Mouse (Mus musculus) T-helper 1 cell (primary cell): ENCODE results near the gene Ptbp3.

ENCODE experiments used
- in situ Hi-C: fragments of 300-600 bp; cut with MboI, MseI; formaldehyde crosslinking; loops from one replicate; pipeline ENCODE4 v1.15.1; 2025; ENCODE audit warnings: high pct_unique_total_duplicates

Ptbp3 gene

GRCm38 (mm10) chr4:59549175-59549976 is at the start of gene Ptbp3:
TSS of gene Ptbp3 (minus strand) at chr4:59549364.
- in situ Hi-C loops: no loop called here

GRCm38 (mm10) chr4:59596556-59596955 is 47.4 kb upstream of the Ptbp3 start:
- in situ Hi-C loops: no loop called here

- in situ Hi-C loops: no loop called here
Measured at GRCm38 (mm10) chr4:59594614-59595013, 45.5 kb upstream of the Ptbp3 start.

- in situ Hi-C loops: no loop called here
Measured at GRCm38 (mm10) chr4:59587872-59588226, 38.7 kb upstream of the Ptbp3 start.

GRCm38 (mm10) chr4:59587215-59587871 is 38.2 kb upstream of the Ptbp3 start:
- in situ Hi-C loops: no loop called here

- in situ Hi-C loops: no loop called here
Measured at GRCm38 (mm10) chr4:59585097-59585496, 35.9 kb upstream of the Ptbp3 start.

- in situ Hi-C loops: no loop called here
Measured at GRCm38 (mm10) chr4:59582186-59582585, 33.0 kb upstream of the Ptbp3 start.

GRCm38 (mm10) chr4:59581314-59582185 is 32.4 kb upstream of the Ptbp3 start, which contains the start of gene Hsdl2:
TSS of gene Hsdl2 (plus strand) at chr4:59581563.
- in situ Hi-C loops: no loop called here

- in situ Hi-C loops: no loop called here
Measured at GRCm38 (mm10) chr4:59580495-59581281, 31.5 kb upstream of the Ptbp3 start.

- in situ Hi-C loops: loop anchor here (10.0 kb wide), 1 partner anchor 491 kb away; no protein-coding TSS in a partner anchor
Measured at GRCm38 (mm10) chr4:59575184-59575958, 26.2 kb upstream of the Ptbp3 start.

- in situ Hi-C loops: loop anchor here (5.0 to 10.0 kb wide), 2 partner anchors 210 to 488 kb away; no protein-coding TSS in a partner anchor
Measured at GRCm38 (mm10) chr4:59572521-59573118, 23.5 kb upstream of the Ptbp3 start.

GRCm38 (mm10) chr4:59570519-59570918 is 21.4 kb upstream of the Ptbp3 start:
- in situ Hi-C loops: loop anchor here (5.0 to 10.0 kb wide), 2 partner anchors 208 to 486 kb away; no protein-coding TSS in a partner anchor

- in situ Hi-C loops: no loop called here
Measured at GRCm38 (mm10) chr4:59569538-59569937, 20.4 kb upstream of the Ptbp3 start.

GRCm38 (mm10) chr4:59567576-59568260 is 18.6 kb upstream of the Ptbp3 start:
- in situ Hi-C loops: no loop called here

GRCm38 (mm10) chr4:59565571-59566188 is 16.5 kb upstream of the Ptbp3 start:
- in situ Hi-C loops: no loop called here

GRCm38 (mm10) chr4:59564128-59564527 is 15.0 kb upstream of the Ptbp3 start:
- in situ Hi-C loops: loop anchor here (5.0 kb wide), 1 partner anchor 122 kb away; no protein-coding TSS in a partner anchor

- in situ Hi-C loops: loop anchor here (5.0 kb wide), 1 partner anchor 118 kb away; no protein-coding TSS in a partner anchor
Measured at GRCm38 (mm10) chr4:59560141-59560540, 11.0 kb upstream of the Ptbp3 start.

- in situ Hi-C loops: no loop called here
Measured at GRCm38 (mm10) chr4:59558096-59558720, 9.0 kb upstream of the Ptbp3 start.
